Mouse (Mus musculus): ENCODE results near the gene Bmi1. TPM values are rescaled to one million over a fixed set of nuclear protein-coding genes. Genes with fewer than 3 reads are reported as not detected.
A peak's percentile ranks its signal among the peaks of the same experiment; 100 is the strongest.

Gene Bmi1
- total and polyA plus RNA-seq, 3 experiments, result 66.5 to 68.1 TPM; not detected in 1

- TF ChIP-seq MEF2A (IDR thresholded peaks at IDR 0.05; ENCODE audit: extremely low read depth, insufficient replicate concordance, low read depth, low read length, poor library complexity, severe bottlenecking) (no peak), NELFE (IDR thresholded peaks at IDR 0.05; ENCODE audit: low read depth, low read length) (peak; percentile 77), USF2 (IDR thresholded peaks at IDR 0.05; ENCODE audit: borderline replicate concordance in 1 of 2, insufficient read depth in 1 of 2, low read depth in 1 of 2, low read length in 2 of 2) (no peak)
Measured at GRCm38 (mm10) chr2:18693871-18694610, 17.2 kb downstream of the Bmi1 start, which contains the start of gene Spag6 (continued).

GRCm38 (mm10) chr2:18694611-18694950 lies 17.8 kb downstream of the Bmi1 start:
- no peak overlapping the region for H3K27ac ChIP-seq (ENCODE audit: control insufficient read depth, low read depth, low read length)
- no peaks in the 10 kb centered on the region; a peak in 1 of 4 replicates for H3K36me3 ChIP-seq (ENCODE audit: control insufficient read depth in 1 of 2, insufficient read depth in 2 of 2, low read length in 2 of 2)
- no peaks in the 10 kb centered on the region for H3K9me3 ChIP-seq (replicated peaks; ENCODE audit: insufficient read depth, low read length)
- peaks cover 6% of the 10 kb centered on the region; the same call in 1 of the 2 replicates for H3K79me2 ChIP-seq (ENCODE audit: control insufficient read depth, insufficient read depth, low read length, poor library complexity)
- TF ChIP-seq USF2 (IDR thresholded peaks at IDR 0.05; ENCODE audit: borderline replicate concordance in 1 of 2, insufficient read depth in 1 of 2, low read depth in 1 of 2, low read length in 2 of 2) (no peak), NRF1 (IDR thresholded peaks at IDR 0.05; ENCODE audit: insufficient read depth, low read depth, low read length, poor library complexity, severe bottlenecking) (no peak), MAFK (IDR thresholded peaks at IDR 0.05; ENCODE audit: borderline replicate concordance, low read depth, low read length) (no peak), TBP (IDR thresholded peaks at IDR 0.05; ENCODE audit: low read depth, low read length) (no peak), MXI1 (IDR thresholded peaks at IDR 0.05; ENCODE audit: low read depth, low read length) (no peak), GABPA (IDR thresholded peaks at IDR 0.05; ENCODE audit: low read depth, low read length) (no peak), EP300 (IDR thresholded peaks at IDR 0.05; ENCODE audit: low read depth in 1 of 2, low read length in 2 of 2) (no peak)
- peaks cover 0 to 2% of the 10 kb centered on the region in 2 experiments; a peak in 1 of 4 replicates for H3K4me1 ChIP-seq (ENCODE audit: control insufficient read depth in 1 of 2, insufficient read depth in 2 of 2, low read length in 2 of 2)
- H3K4me3 ChIP-seq (ENCODE audit: control insufficient read depth in 1 of 2, insufficient read depth in 1 of 2, low read depth in 2 of 2, low read length in 2 of 2), result peak overlapping the region; percentile 90 to 97
- DNase-seq (ENCODE audit: low read depth, low spot score), result no peak
- H3K27me3 ChIP-seq (ENCODE audit: control insufficient read depth in 1 of 2, insufficient read depth in 2 of 2, low read length in 2 of 2), result peaks cover 3 to 9% of the 10 kb centered on the region in 2 experiments
- H3K9ac ChIP-seq (ENCODE audit: control insufficient read depth, low read depth, low read length, poor library complexity, severe bottlenecking), result peak overlapping the region; percentile 92

- TF ChIP-seq ZC3H11A (IDR thresholded peaks at IDR 0.05; ENCODE audit: low read depth, low read length) (no peak), E2F4 (IDR thresholded peaks at IDR 0.05; ENCODE audit: borderline replicate concordance, low read depth, low read length) (no peak), RCOR1 (IDR thresholded peaks at IDR 0.05; ENCODE audit: low read depth, low read length) (no peak), CHD1 (IDR thresholded peaks at IDR 0.05; ENCODE audit: low read depth, low read length) (no peak), MYC (IDR thresholded peaks at IDR 0.05; ENCODE audit: low read depth, low read length) (no peak), EP300 (IDR thresholded peaks at IDR 0.05; ENCODE audit: low read depth in 1 of 2, low read length in 2 of 2) (no peak), ZNF384 (IDR thresholded peaks at IDR 0.05; ENCODE audit: low read depth, low read length) (no peak), TCF12 (IDR thresholded peaks at IDR 0.05; ENCODE audit: low read depth, low read length) (no peak), CHD2 (IDR thresholded peaks at IDR 0.05; ENCODE audit: low read length) (no peak), MAZ (IDR thresholded peaks at IDR 0.05; ENCODE audit: low read depth, low read length) (no peak), MXI1 (IDR thresholded peaks at IDR 0.05; ENCODE audit: low read depth, low read length) (no peak), HCFC1 (IDR thresholded peaks at IDR 0.05; ENCODE audit: low read depth, low read length) (no peak), MYB (IDR thresholded peaks at IDR 0.05; ENCODE audit: low read depth, low read length) (no peak), ZKSCAN1 (IDR thresholded peaks at IDR 0.05; ENCODE audit: low read depth, low read length) (no peak), TAL1 (IDR thresholded peaks at IDR 0.05; ENCODE audit: low read length) (no peak), CTCF (IDR thresholded peaks at IDR 0.05 in 2 of 3, conservative IDR thresholded peaks at IDR 0.05 in 1 of 3; ENCODE audit: control insufficient read depth in 1 of 3, insufficient read depth in 1 of 3, low read depth in 2 of 3, low read length in 3 of 3, poor library complexity in 1 of 3, severe bottlenecking in 1 of 3) (no peak), MAFK (IDR thresholded peaks at IDR 0.05; ENCODE audit: borderline replicate concordance, low read depth, low read length) (no peak), RAD21 (IDR thresholded peaks at IDR 0.05; ENCODE audit: low read depth, low read length) (no peak)
- peaks cover 3 to 9% of the 10 kb centered on the region in 2 experiments for H3K27me3 ChIP-seq (ENCODE audit: control insufficient read depth in 1 of 2, insufficient read depth in 2 of 2, low read length in 2 of 2)
Measured at GRCm38 (mm10) chr2:18695163-18695562, 18.3 kb downstream of the Bmi1 start.

More at GRCm38 (mm10) chr2:18695163-18695562, 18.3 kb downstream of the Bmi1 start:
- Histone ChIP-seq H3K79me2 (ENCODE audit: control insufficient read depth, insufficient read depth, low read length, poor library complexity) (peaks cover 6% of the 10 kb centered on the region; the same call in 1 of the 2 replicates), H3K27ac (ENCODE audit: control insufficient read depth, low read depth, low read length) (no peak overlapping the region), H3K4me3 (ENCODE audit: control insufficient read depth in 1 of 2, insufficient read depth in 1 of 2, low read depth in 2 of 2, low read length in 2 of 2) (no peak overlapping the region), H3K4me1 (ENCODE audit: control insufficient read depth in 1 of 2, insufficient read depth in 2 of 2, low read length in 2 of 2) (peaks cover 0 to 2% of the 10 kb centered on the region in 2 experiments; a peak in 1 of 4 replicates), H3K9ac (ENCODE audit: control insufficient read depth, low read depth, low read length, poor library complexity, severe bottlenecking) (no peak overlapping the region), H3K36me3 (ENCODE audit: control insufficient read depth in 1 of 2, insufficient read depth in 2 of 2, low read length in 2 of 2) (no peaks in the 10 kb centered on the region; a peak in 1 of 4 replicates), H3K9me3 (replicated peaks; ENCODE audit: insufficient read depth, low read length) (no peaks in the 10 kb centered on the region)
- peak; percentile 5 for DNase-seq (ENCODE audit: low read depth, low spot score)
